Mouse (Mus musculus) testis, adult 2 months (tissue): Measurements from ENCODE around the gene Mast3. TPM values are rescaled to one million over a fixed set of nuclear protein-coding genes. Genes with fewer than 3 reads are reported as not detected.

ENCODE experiments used
- H3K27ac ChIP-seq: fragments of 200-500 bp; 2 replicates; pipeline ENCODE4 v1.5.1; 2012; ENCODE audit warnings: low read depth, low read length; ENCODE audit not compliant: control insufficient read depth, insufficient read depth
- H3K27me3 ChIP-seq: fragments of 200-500 bp; 2 replicates; pipeline ENCODE4 v1.6.1; 2012; ENCODE audit warnings: mild to moderate bottlenecking, low read length, moderate library complexity; ENCODE audit not compliant: control insufficient read depth, insufficient read depth
- H3K36me3 ChIP-seq: fragments of 200-500 bp; 2 replicates; pipeline ENCODE4 v1.6.1; 2012; ENCODE audit warnings: mild to moderate bottlenecking, low read length; ENCODE audit not compliant: control insufficient read depth, insufficient read depth
- H3K4me1 ChIP-seq: fragments of 200-500 bp; 2 replicates; pipeline ENCODE4 v1.6.1; 2012; ENCODE audit warnings: low read length; ENCODE audit not compliant: control insufficient read depth, insufficient read depth
- H3K4me3 ChIP-seq: fragments of 200-500 bp; 2 replicates; pipeline ENCODE4 v1.5.1; 2012; ENCODE audit warnings: low read depth, mild to moderate bottlenecking, low read length, moderate library complexity, mixed read lengths; ENCODE audit not compliant: control insufficient read depth
- CTCF ChIP-seq: fragments of 200-500 bp; IDR thresholded peaks from 2 replicates; pipeline ENCODE4 v1.5.1; 2012; ENCODE audit warnings: low read depth, mild to moderate bottlenecking, inconsistent platforms, low read length, moderate library complexity; ENCODE audit not compliant: control insufficient read depth, insufficient read depth, insufficient replicate concordance
- POLR2A ChIP-seq: fragments of 200-500 bp; IDR thresholded peaks from 2 replicates; pipeline ENCODE4 v1.6.1; 2012; ENCODE audit warnings: low read depth, mild to moderate bottlenecking, inconsistent platforms, low read length, moderate library complexity; ENCODE audit not compliant: control insufficient read depth
- polyA plus RNA-seq: library from polyadenylated mRNA; depleted of rRNA; stranded (reverse); fragments of >200 nt; gene quantifications from 2 replicates; pipeline ENCODE4 v1.2.3, GENCODE M21; 2012

The Mast3 gene
- polyA plus RNA-seq, 1 experiment = 11.0 TPM

DNA sequence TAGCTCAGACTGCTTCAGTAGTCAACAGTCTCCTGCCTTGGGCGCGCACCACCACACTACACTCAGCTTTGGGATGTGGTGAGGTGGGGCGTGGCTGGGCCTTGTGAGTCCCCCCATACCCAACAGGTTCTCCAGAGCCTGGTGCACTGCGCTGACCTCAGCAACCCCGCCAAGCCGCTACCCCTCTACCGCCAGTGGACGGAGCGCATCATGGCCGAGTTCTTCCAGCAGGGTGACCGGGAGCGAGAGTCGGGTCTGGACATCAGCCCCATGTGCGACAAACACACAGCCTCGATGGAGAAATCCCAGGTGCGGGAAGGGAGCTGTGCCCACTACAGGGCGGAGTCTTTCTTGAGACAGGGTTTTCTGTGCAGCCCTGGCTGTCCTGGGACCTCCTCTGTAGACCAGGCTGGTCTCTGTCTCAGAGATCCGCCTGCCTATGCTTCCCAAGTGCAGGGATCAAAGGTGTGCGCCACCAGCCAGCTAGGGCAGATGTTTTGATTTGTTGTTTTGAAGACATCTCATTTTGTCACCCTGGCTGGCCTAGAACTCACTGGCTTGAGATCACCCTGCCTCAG lies 55.7 kb downstream of the Mast3 start:
- Histone ChIP-seq H3K4me1 (peaks cover 17% of the 10 kb centered on the region), H3K4me3 (no peak overlapping the region), H3K27me3 (no peaks in the 10 kb centered on the region; the same call in 1 of the 2 replicates), H3K27ac (no peak overlapping the region), H3K36me3 (no peaks in the 10 kb centered on the region)
- TF ChIP-seq CTCF = no peak

DNA sequence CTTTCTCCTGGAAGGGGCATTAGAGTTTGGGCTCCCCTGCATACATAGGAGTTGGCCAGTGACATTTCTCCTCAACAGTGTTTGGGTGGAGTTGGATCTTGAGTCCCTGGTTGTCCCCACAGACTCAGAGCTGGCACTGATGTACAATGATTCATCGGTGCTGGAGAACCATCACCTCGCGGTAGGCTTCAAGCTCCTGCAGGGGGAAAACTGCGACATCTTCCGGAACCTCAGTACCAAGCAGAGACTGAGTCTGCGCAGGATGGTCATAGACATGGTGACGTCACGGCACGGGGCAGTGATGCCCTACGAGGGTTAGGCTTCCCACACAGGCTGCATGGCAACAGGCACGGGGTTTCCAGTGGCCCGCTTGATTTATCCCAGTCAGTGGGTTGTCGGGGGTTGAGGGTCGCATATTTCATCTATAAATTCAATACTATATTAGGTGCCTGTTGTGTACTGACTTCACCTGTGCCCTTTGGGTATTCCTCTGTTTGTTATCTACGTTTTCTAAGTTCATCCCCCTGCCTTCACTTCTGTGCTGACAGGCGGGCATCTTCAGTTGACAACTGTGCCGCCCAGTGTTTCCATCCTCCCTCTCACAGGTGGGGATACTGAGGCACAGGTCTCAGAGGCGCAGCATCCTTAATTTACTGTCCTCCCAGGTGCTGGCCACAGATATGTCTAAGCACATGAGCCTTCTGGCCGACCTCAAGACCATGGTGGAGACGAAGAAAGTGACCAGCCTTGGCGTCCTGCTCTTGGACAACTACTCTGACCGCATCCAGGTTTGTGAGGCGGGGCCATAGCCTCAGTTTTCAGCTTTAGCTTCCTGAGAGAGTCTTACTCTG lies 56.4 kb downstream of the Mast3 start:
- Histone ChIP-seq H3K4me3 (no peak overlapping the region), H3K4me1 (peaks cover 23% of the 10 kb centered on the region), H3K27me3 (no peaks in the 10 kb centered on the region; the same call in 1 of the 2 replicates), H3K27ac (no peak overlapping the region), H3K36me3 (no peaks in the 10 kb centered on the region)
- no peak for TF ChIP-seq POLR2A

DNA sequence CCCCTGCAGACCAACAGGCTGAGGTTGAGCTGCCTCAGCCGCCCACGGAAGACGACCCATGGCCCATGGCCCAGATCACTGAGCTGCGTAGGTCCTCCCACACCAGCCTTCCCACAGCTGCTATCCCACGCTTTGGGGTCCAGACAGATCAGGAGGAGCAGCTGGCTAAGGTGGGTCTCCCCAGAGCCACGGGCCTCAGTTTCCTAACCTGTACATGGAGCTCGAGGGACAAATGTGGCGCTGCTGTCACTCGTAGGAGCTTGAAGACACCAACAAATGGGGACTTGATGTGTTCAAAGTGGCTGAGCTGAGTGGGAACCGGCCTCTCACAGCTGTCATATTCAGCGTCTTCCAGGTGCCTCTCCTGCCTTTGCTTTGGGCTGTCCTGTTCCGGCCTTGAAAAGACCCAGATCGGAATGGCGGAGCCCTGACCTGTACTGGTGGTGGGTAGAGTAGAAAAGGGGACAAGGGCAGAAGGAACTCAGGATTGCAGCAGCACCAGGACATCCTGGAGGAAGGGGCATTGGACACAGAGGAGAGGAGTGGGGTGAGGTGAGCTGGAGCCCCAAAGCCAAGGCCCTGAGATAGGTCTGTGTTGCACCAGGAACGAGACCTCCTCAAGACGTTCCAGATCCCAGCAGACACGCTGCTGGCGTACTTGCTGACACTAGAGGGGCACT lies 57.5 kb downstream of the Mast3 start:
- Histone ChIP-seq H3K4me3 (no peak overlapping the region), H3K4me1 (peaks cover 17% of the 10 kb centered on the region), H3K36me3 (no peaks in the 10 kb centered on the region), H3K27me3 (no peaks in the 10 kb centered on the region; the same call in 1 of the 2 replicates), H3K27ac (no peak overlapping the region)
- TF ChIP-seq CTCF = no peak
- TF ChIP-seq POLR2A = no peak

DNA sequence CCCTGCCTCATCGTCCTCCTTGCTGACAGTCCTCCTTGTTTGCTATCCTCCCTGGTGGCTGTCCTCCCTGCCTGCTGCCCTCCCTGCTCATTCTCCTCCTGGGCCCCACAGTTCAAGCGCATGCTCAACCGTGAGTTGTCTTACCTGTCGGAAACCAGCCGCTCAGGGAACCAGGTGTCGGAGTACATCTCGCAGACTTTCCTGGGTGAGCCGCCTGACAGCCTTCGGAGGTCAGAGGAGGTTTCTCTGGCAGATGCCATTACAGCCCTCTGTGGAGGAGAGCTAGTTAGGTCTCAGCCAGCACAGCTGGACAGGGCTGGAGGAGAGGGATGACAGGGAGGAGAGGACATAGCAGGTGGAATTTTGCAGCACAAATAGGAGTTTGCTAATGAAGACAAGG lies 58.2 kb downstream of the Mast3 start:
- Histone ChIP-seq H3K27ac (no peak overlapping the region), H3K36me3 (no peaks in the 10 kb centered on the region), H3K27me3 (no peaks in the 10 kb centered on the region; the same call in 1 of the 2 replicates), H3K4me1 (peaks cover 17% of the 10 kb centered on the region), H3K4me3 (no peak overlapping the region)
- no peak for TF ChIP-seq CTCF
- no peak for TF ChIP-seq POLR2A

DNA sequence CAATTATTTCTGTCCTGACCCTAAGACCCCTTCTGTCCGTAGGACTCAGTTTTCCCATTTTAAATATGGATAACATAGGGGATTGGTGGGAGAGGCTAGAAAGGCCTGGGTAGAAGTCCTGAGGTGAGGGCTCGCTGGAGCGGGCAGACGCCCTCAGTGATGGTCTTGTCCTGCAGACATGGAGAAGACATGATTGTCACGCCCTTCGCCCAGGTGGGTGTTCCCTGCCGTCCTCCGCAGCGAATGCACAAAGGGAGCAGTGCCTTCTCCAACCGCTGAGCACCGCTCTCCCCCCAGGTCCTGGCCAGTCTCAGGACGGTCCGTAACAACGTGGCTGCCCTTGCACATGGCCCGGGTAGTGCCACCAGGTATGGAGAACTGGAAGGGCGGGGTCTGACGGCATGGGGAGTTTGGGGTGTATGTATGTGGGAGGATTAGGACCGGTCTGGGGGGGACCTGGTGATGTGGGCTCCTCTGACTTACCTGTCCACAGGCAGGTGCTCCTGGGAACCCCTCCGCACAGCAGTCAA lies 59.1 kb downstream of the Mast3 start:
- Histone ChIP-seq H3K4me1 (peaks cover 17% of the 10 kb centered on the region), H3K27ac (no peak overlapping the region), H3K27me3 (no peaks in the 10 kb centered on the region; the same call in 1 of the 2 replicates), H3K4me3 (no peak overlapping the region), H3K36me3 (no peaks in the 10 kb centered on the region)
- TF ChIP-seq POLR2A (no peak), CTCF (no peak)

DNA sequence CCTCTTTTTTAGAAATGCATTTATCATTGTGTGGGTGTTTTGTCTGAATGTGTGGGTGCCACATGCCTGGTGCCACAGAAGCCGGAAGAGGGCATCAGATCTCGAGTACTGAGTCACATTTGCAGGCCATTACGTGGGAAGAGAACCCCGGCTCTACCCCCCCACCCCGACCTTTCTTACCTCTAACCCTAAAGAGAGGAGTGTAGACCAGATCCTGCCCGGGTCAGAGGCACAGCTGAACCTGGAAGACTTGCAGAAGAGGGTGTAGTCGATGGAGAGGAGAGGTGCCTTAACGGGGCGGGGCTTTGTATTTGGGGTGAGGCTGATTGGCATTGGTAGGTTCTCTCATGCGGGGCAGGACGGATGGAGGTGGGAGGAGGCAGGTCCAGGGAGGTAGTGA lies 60.0 kb downstream of the Mast3 start:
- Histone ChIP-seq H3K27ac (no peak overlapping the region), H3K27me3 (no peaks in the 10 kb centered on the region; the same call in 1 of the 2 replicates), H3K4me3 (no peak overlapping the region), H3K4me1 (peaks cover 17% of the 10 kb centered on the region), H3K36me3 (no peaks in the 10 kb centered on the region)
- TF ChIP-seq CTCF (no peak), POLR2A (no peak)
